Mouse (Mus musculus) forebrain, embryonic 14.5 days (tissue): ENCODE measurements around the gene Grk1. TPM values are rescaled to one million over a fixed set of nuclear protein-coding genes. Genes with fewer than 3 reads are reported as not detected.
A peak's percentile ranks its signal among the peaks of the same experiment; 100 is the strongest.

Experiments used
- ATAC-seq: fragments of 200-750 bp; cut with Nextera tagmentation; 2 replicates; pipeline ENCODE4 v1.8.0; 2017; ENCODE audit warnings: mild to moderate bottlenecking, moderate library complexity
- DNase-seq: peaks from one replicate; pipeline ENCODE4 v3.0.0-alpha.2; 2015; ENCODE audit warnings: low spot score
- H3K27ac ChIP-seq: fragments of 300-500 bp; sonication (generic); 2 replicates; pipeline ENCODE4 v1.5.1; 2014; ENCODE audit warnings: low read depth, mild to moderate bottlenecking, control low read depth, low read length, moderate library complexity
- H3K27me3 ChIP-seq: fragments of 300-500 bp; sonication (generic); replicated peaks from 2 replicates; pipeline ENCODE4 v1.6.1; 2014; ENCODE audit warnings: low read length, control low read depth, mixed read lengths; ENCODE audit not compliant: control insufficient read depth, insufficient read depth
- H3K36me3 ChIP-seq: fragments of 300-500 bp; sonication (generic); 2 replicates; pipeline ENCODE4 v1.6.1; 2014; ENCODE audit warnings: low read length, control low read depth; ENCODE audit not compliant: control insufficient read depth, insufficient read depth
- H3K4me1 ChIP-seq: fragments of 300-500 bp; sonication (generic); 2 replicates; pipeline ENCODE4 v1.6.1; 2014; ENCODE audit warnings: antibody characterized with exemption, low read length, control low read depth; ENCODE audit not compliant: control insufficient read depth, insufficient read depth
- H3K4me2 ChIP-seq: fragments of 300-500 bp; sonication (generic); 2 replicates; pipeline ENCODE4 v1.6.1; 2014; ENCODE audit warnings: mild to moderate bottlenecking, control low read depth, low read length
- H3K4me3 ChIP-seq: fragments of 300-500 bp; sonication (generic); 2 replicates; pipeline ENCODE4 v1.5.1; 2014; ENCODE audit warnings: low read depth, low read length, control low read depth
- H3K9ac ChIP-seq: fragments of 300-500 bp; sonication (generic); 2 replicates; pipeline ENCODE4 v1.6.1; 2014; ENCODE audit warnings: mild to moderate bottlenecking, low read length, control low read depth, moderate library complexity
- H3K9me3 ChIP-seq: fragments of 300-500 bp; sonication (generic); replicated peaks from 2 replicates; pipeline ENCODE4 v1.6.1; 2016; ENCODE audit warnings: low read length, control low read depth, mixed read lengths; ENCODE audit not compliant: control insufficient read depth
- WGBS: fragments of 180-500 bp; shearing (Covaris S2); extraction: QIAGEN DNeasy Blood & Tissue Kit; methylation state at CpG from one replicate; pipeline ENCODE4 v1.1.7; 2014; 5-methylcytosine and 5-hydroxymethylcytosine counted together
- polyA plus RNA-seq: library from polyadenylated mRNA; unstranded; fragments of >200 nt; fragmentation: Nextera tagmentation; extraction: Ambion mirVana; gene quantifications from 2 replicates; pipeline ENCODE4 v1.2.1, GENCODE M21; 2014

The Grk1 gene
- polyA plus RNA-seq, 1 experiment from 2014 or later: 0.04 TPM

GRCm38 (mm10) chr8:13434889-13435288, 30.0 kb downstream of the Grk1 start, which contains the start of gene Tmem255b:
TSS of gene Tmem255b (plus strand) at chr8:13435189.
- H3K4me1 ChIP-seq: no peaks in the 10 kb centered on the region
- H3K9me3 ChIP-seq: no peaks in the 10 kb centered on the region
- H3K9ac ChIP-seq: no peak within 1 kb of the TSS
- peaks cover 10% of the 10 kb centered on the region; the same call in 1 of the 2 replicates for H3K27me3 ChIP-seq
- H3K4me3 ChIP-seq: no peak within 1 kb of the TSS
- WGBS: 8% methylated on average over 10 of the region's 10 CpGs
- no peaks in the 10 kb centered on the region for H3K36me3 ChIP-seq
- H3K4me2 ChIP-seq: no peak within 1 kb of the TSS
- DNase-seq (no peak), ATAC-seq (no peak)
- no peak within 1 kb of the TSS for H3K27ac ChIP-seq

DNA sequence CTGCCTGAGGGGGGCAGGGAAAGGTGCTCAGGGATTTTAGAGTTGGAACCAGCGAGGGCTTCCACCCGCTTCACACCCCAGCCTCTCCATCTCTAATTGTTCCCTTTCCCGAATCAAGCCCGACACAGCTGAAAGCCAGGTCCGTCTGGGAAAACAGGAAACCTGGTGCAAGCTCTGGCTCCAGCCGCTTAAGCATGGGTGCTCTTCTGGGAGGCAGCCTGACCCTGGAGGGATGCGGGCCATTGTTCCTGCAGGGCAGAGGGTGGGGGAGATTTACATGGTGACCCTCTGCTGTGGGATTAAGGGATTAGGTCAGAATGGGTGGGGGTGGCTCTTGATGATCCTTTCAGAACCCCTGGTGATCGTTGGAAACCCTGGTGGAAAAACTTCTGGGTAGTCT, 31.2 kb downstream of the Grk1 start:
- 5% methylated on average over 8 of the region's 8 CpGs for WGBS
- Histone ChIP-seq H3K27me3 (peaks cover 10% of the 10 kb centered on the region; the same call in 1 of the 2 replicates), H3K9me3 (no peaks in the 10 kb centered on the region), H3K36me3 (no peaks in the 10 kb centered on the region), H3K9ac (no peak overlapping the region), H3K27ac (no peak overlapping the region), H3K4me2 (no peak overlapping the region), H3K4me1 (no peaks in the 10 kb centered on the region), H3K4me3 (no peak overlapping the region)
- DNase-seq: no peak
- no peak for ATAC-seq

- H3K36me3 ChIP-seq: no peaks in the 10 kb centered on the region
- 73% methylated on average over 2 of the region's 2 CpGs for WGBS
- ATAC-seq: no peak
- H3K9ac ChIP-seq: no peak overlapping the region
- DNase-seq: no peak
- H3K27ac ChIP-seq: no peak overlapping the region
- H3K27me3 ChIP-seq: peaks cover 10% of the 10 kb centered on the region; the same call in 1 of the 2 replicates
- no peak overlapping the region for H3K4me2 ChIP-seq
- H3K4me1 ChIP-seq: no peaks in the 10 kb centered on the region
- H3K4me3 ChIP-seq: no peak overlapping the region
- H3K9me3 ChIP-seq: no peaks in the 10 kb centered on the region
Observed at GRCm38 (mm10) chr8:13437531-13437930, 32.6 kb downstream of the Grk1 start.

DNA sequence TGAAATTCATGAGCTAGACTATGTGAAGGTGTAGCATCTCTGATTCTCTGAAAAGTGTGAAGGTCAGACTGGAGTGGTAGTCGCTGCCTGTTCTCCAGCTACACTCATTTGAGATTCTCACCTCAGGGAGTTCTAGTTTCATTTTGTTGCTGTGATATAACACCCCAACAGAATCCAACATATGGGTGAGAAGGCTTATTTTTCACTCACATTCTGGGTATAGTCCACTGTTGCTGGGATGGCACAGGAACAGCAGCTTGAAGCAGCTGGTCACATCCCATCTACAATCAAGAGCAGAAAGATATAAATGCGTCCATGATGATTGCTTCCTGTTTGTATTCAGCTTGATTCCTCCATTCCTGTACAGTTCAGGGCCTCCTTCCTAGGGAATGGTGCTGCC, 37.3 kb downstream of the Grk1 start:
- no peaks in the 10 kb centered on the region for H3K4me1 ChIP-seq
- H3K4me2 ChIP-seq: no peak overlapping the region
- H3K27ac ChIP-seq: no peak overlapping the region
- DNase-seq (no peak), ATAC-seq (no peak)
- H3K9ac ChIP-seq: no peak overlapping the region
- H3K27me3 ChIP-seq: no peaks in the 10 kb centered on the region
- H3K36me3 ChIP-seq: no peaks in the 10 kb centered on the region
- WGBS: 95% methylated on average over 2 of the region's 2 CpGs
- H3K9me3 ChIP-seq: no peaks in the 10 kb centered on the region
- no peak overlapping the region for H3K4me3 ChIP-seq

GRCm38 (mm10) chr8:13446456-13446855, 41.6 kb downstream of the Grk1 start:
- 89% methylated on average over 6 of the region's 6 CpGs for WGBS
- H3K9me3 ChIP-seq: no peaks in the 10 kb centered on the region
- H3K4me3 ChIP-seq: no peak overlapping the region
- ATAC-seq: no peak
- H3K9ac ChIP-seq: no peak overlapping the region
- H3K36me3 ChIP-seq: no peaks in the 10 kb centered on the region
- H3K4me1 ChIP-seq: no peaks in the 10 kb centered on the region
- H3K4me2 ChIP-seq: no peak overlapping the region
- H3K27me3 ChIP-seq: no peaks in the 10 kb centered on the region
- H3K27ac ChIP-seq: no peak overlapping the region
- no peak for DNase-seq

- H3K36me3 ChIP-seq: no peaks in the 10 kb centered on the region
- no peak overlapping the region for H3K9ac ChIP-seq
- WGBS: 64% methylated on average over 4 of the region's 4 CpGs
- no peaks in the 10 kb centered on the region for H3K27me3 ChIP-seq
- no peak for DNase-seq
- H3K4me3 ChIP-seq: no peak overlapping the region
- no peak for ATAC-seq
- no peaks in the 10 kb centered on the region for H3K9me3 ChIP-seq
- no peaks in the 10 kb centered on the region for H3K4me1 ChIP-seq
- H3K27ac ChIP-seq: no peak overlapping the region
- no peak overlapping the region for H3K4me2 ChIP-seq
Observed at GRCm38 (mm10) chr8:13448145-13448544, 43.3 kb downstream of the Grk1 start.

DNA sequence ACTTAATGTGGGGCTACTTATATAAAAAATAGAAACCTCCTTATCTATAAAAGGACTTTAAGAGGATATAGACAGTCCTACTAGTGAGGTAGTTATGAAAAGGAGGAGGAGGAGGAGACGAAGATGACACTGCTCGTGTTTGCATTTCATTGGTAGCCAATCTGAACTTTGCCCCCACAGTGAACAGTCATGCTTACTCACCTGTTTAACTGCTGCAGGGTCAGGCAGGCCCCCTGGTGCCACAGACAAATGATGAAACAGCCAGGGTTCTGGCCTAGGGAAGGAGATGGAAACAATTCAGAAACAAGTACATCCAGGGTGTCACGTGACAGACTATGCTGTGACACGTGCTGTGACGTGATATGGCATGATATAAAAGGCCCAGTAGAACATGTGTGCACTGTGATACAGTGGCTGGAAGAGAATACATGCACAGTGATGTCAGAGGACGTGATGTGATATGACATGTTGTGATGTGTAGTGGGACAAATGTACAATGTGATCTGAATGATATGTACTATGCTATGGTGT, 46.9 kb downstream of the Grk1 start:
- no peaks in the 10 kb centered on the region for H3K36me3 ChIP-seq
- DNase-seq (no peak), ATAC-seq (no peak)
- no peaks in the 10 kb centered on the region for H3K9me3 ChIP-seq
- no peaks in the 10 kb centered on the region for H3K27me3 ChIP-seq
- no peak overlapping the region for H3K4me2 ChIP-seq
- WGBS: 75% methylated on average over 6 of the region's 6 CpGs
- H3K4me3 ChIP-seq: no peak overlapping the region
- H3K9ac ChIP-seq: no peak overlapping the region
- no peak overlapping the region for H3K27ac ChIP-seq
- H3K4me1 ChIP-seq: no peaks in the 10 kb centered on the region

GRCm38 (mm10) chr8:13454341-13455113, 49.6 kb downstream of the Grk1 start:
- Histone ChIP-seq H3K36me3 (no peaks in the 10 kb centered on the region), H3K4me3 (no peak overlapping the region), H3K4me2 (no peak overlapping the region), H3K9ac (no peak overlapping the region), H3K4me1 (no peaks in the 10 kb centered on the region), H3K27me3 (no peaks in the 10 kb centered on the region), H3K9me3 (no peaks in the 10 kb centered on the region), H3K27ac (peak overlapping the region; percentile 15; the same call in 1 of the 2 replicates)
- DNase-seq: peak; percentile 78
- 41% methylated on average over 8 of the region's 8 CpGs for WGBS
- peak; percentile 90 for ATAC-seq

DNA sequence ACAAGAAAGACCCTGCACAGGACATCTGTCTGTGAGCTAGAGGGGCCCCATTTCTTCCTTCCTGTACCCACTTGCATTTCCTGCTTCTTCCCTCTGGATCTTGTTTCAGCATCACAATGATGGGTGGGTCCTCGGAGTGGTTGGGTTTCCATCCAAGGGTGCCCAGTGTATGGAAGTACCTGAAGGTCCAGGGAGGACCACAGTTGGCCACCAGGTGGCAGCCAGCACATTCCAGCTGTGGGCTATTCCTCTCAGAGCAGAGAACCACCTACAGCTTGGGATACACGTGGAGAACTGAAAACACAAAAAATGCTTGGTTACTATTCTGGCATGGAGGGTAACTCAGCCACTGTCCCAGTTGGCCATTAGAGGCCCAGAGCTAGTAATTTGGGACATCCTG, 50.4 kb downstream of the Grk1 start:
- no peak overlapping the region for H3K4me3 ChIP-seq
- H3K9ac ChIP-seq: no peak overlapping the region
- ATAC-seq (peak; percentile 49; the same call in 1 of the 2 replicates), DNase-seq (peak; percentile 44)
- no peaks in the 10 kb centered on the region for H3K27me3 ChIP-seq
- H3K27ac ChIP-seq: no peak overlapping the region
- 43% methylated on average over 2 of the region's 2 CpGs for WGBS
- H3K36me3 ChIP-seq: no peaks in the 10 kb centered on the region
- H3K4me1 ChIP-seq: no peaks in the 10 kb centered on the region
- H3K9me3 ChIP-seq: no peaks in the 10 kb centered on the region
- no peak overlapping the region for H3K4me2 ChIP-seq
